Mouse (Mus musculus) lung, embryonic 14.5 days (tissue): Measurements from ENCODE around the gene Agxt. TPM values are rescaled to one million over a fixed set of nuclear protein-coding genes. Genes with fewer than 3 reads are reported as not detected.

Source experiments
- ATAC-seq: fragments of 200-750 bp; cut with Nextera tagmentation; 2 replicates; pipeline ENCODE4 v1.8.0; 2017; ENCODE audit warnings: mild to moderate bottlenecking, moderate TSS enrichment, moderate library complexity; ENCODE audit not compliant: insufficient read depth
- DNase-seq: peaks from one replicate; pipeline ENCODE4 v3.0.0-alpha.2; 2015
- H3K27ac ChIP-seq: fragments of 300-500 bp; sonication (generic); 2 replicates; pipeline ENCODE4 v1.5.1; 2014; ENCODE audit warnings: low read depth, mild to moderate bottlenecking, moderate library complexity
- H3K27me3 ChIP-seq: fragments of 300-500 bp; sonication (generic); 2 replicates; pipeline ENCODE4 v1.6.1; 2014; ENCODE audit warnings: low read length, control low read depth; ENCODE audit not compliant: insufficient read depth
- H3K36me3 ChIP-seq: fragments of 300-500 bp; sonication (generic); 2 replicates; pipeline ENCODE4 v1.6.1; 2014; ENCODE audit warnings: control low read depth; ENCODE audit not compliant: insufficient read depth
- H3K4me1 ChIP-seq: fragments of 300-500 bp; sonication (generic); 2 replicates; pipeline ENCODE4 v1.6.1; 2014; ENCODE audit warnings: antibody characterized with exemption, control low read depth; ENCODE audit not compliant: insufficient read depth
- H3K4me2 ChIP-seq: fragments of 300-500 bp; sonication (generic); 2 replicates; pipeline ENCODE4 v1.6.1; 2014; ENCODE audit warnings: mild to moderate bottlenecking
- H3K4me3 ChIP-seq: fragments of 300-500 bp; sonication (generic); 2 replicates; pipeline ENCODE4 v1.5.1; 2014; ENCODE audit warnings: low read depth, low read length
- H3K9ac ChIP-seq: fragments of 300-500 bp; sonication (generic); 2 replicates; pipeline ENCODE4 v1.6.1; 2014
- H3K9me3 ChIP-seq: fragments of 300-500 bp; sonication (generic); 2 replicates; pipeline ENCODE4 v1.6.1; 2016; ENCODE audit warnings: low read depth, low read length, control low read depth
- CTCF ChIP-seq: IDR thresholded peaks from 2 replicates; pipeline ENCODE4 v1.5.1; 2016; ENCODE audit warnings: antibody characterized with exemption, low read depth
- WGBS: fragments of 180-500 bp; shearing (Covaris S2); extraction: QIAGEN DNeasy Blood & Tissue Kit; methylation state at CpG from one replicate; pipeline ENCODE4 v1.1.7; 2014; 5-methylcytosine and 5-hydroxymethylcytosine counted together
- polyA plus RNA-seq: library from polyadenylated mRNA; unstranded; fragments of >200 nt; fragmentation: Nextera tagmentation; extraction: Ambion mirVana; gene quantifications from 2 replicates; pipeline ENCODE4 v1.2.1, GENCODE M21; 2014

Gene Agxt
- polyA plus RNA-seq, 1 experiment from 2014 or later, result not detected

- TF ChIP-seq CTCF, result no peak
- no peak overlapping the region for H3K4me3 ChIP-seq
- DNase-seq (peak; percentile 22), ATAC-seq (0 out of 2 replicates have a peak, but pooled peaks have one; percentile 28)
- 66% methylated on average over 10 of the region's 10 CpGs for WGBS
- no peak overlapping the region for H3K4me2 ChIP-seq
- no peaks in the 10 kb centered on the region for H3K9me3 ChIP-seq
- H3K27ac ChIP-seq, result no peak overlapping the region; the same call in 1 of the 2 replicates
- H3K9ac ChIP-seq, result no peak overlapping the region
- H3K4me1 ChIP-seq, result peaks cover 6% of the 10 kb centered on the region
- no peaks in the 10 kb centered on the region for H3K27me3 ChIP-seq
- no peaks in the 10 kb centered on the region for H3K36me3 ChIP-seq
These were observed 26.9 kb downstream of the Agxt start for GRCm38 (mm10) chr1:93161921-93162320.

GRCm38 (mm10) chr1:93162588-93162987 is 27.5 kb downstream of the Agxt start:
- H3K9ac ChIP-seq, result no peak overlapping the region
- WGBS, result 70% methylated on average over 7 of the region's 7 CpGs
- ATAC-seq (no peak), DNase-seq (no peak)
- H3K9me3 ChIP-seq, result no peaks in the 10 kb centered on the region
- TF ChIP-seq CTCF, result no peak
- H3K27me3 ChIP-seq, result no peaks in the 10 kb centered on the region
- H3K36me3 ChIP-seq, result no peaks in the 10 kb centered on the region
- no peak overlapping the region for H3K4me3 ChIP-seq
- H3K27ac ChIP-seq, result no peak overlapping the region
- H3K4me1 ChIP-seq, result peaks cover 6% of the 10 kb centered on the region
- no peak overlapping the region for H3K4me2 ChIP-seq

- Histone ChIP-seq H3K36me3 (no peaks in the 10 kb centered on the region), H3K9ac (no peak overlapping the region), H3K9me3 (no peaks in the 10 kb centered on the region), H3K27ac (no peak overlapping the region), H3K4me3 (no peak overlapping the region), H3K27me3 (no peaks in the 10 kb centered on the region), H3K4me2 (no peak overlapping the region), H3K4me1 (peaks cover 3% of the 10 kb centered on the region; the same call in 1 of the 2 replicates)
- 69% methylated on average over 9 of the region's 9 CpGs for WGBS
- no peak for TF ChIP-seq CTCF
- DNase-seq (no peak), ATAC-seq (no peak)
These were observed 30.4 kb downstream of the Agxt start for GRCm38 (mm10) chr1:93165447-93165846.

- no peaks in the 10 kb centered on the region for H3K9me3 ChIP-seq
- H3K4me3 ChIP-seq, result no peak overlapping the region
- no peak overlapping the region for H3K27ac ChIP-seq
- peak; percentile 47; the same call in 1 of the 2 replicates for ATAC-seq
- H3K4me2 ChIP-seq, result no peak overlapping the region
- H3K36me3 ChIP-seq, result no peaks in the 10 kb centered on the region
- WGBS, result 72% methylated on average over 11 of the region's 11 CpGs
- H3K4me1 ChIP-seq, result no peaks in the 10 kb centered on the region
- H3K27me3 ChIP-seq, result no peaks in the 10 kb centered on the region
- no peak overlapping the region for H3K9ac ChIP-seq
- TF ChIP-seq CTCF, result no peak
- DNase-seq, result no peak
These were observed 31.5 kb downstream of the Agxt start for GRCm38 (mm10) chr1:93166346-93167079.

- Histone ChIP-seq H3K36me3 (no peaks in the 10 kb centered on the region), H3K27me3 (no peaks in the 10 kb centered on the region), H3K4me2 (0 out of 2 replicates have a peak within 1 kb of the TSS, but pooled peaks have one; percentile 7), H3K9ac (no peak within 1 kb of the TSS), H3K9me3 (no peaks in the 10 kb centered on the region), H3K27ac (no peak within 1 kb of the TSS), H3K4me1 (no peaks in the 10 kb centered on the region), H3K4me3 (no peak within 1 kb of the TSS)
- peak; percentile 54 for DNase-seq
- TF ChIP-seq CTCF, result no peak
- WGBS, result 38% methylated on average over 10 of the region's 10 CpGs
- peak; percentile 33; the same call in 1 of the 2 replicates for ATAC-seq
These were observed 33.3 kb downstream of the Agxt start, which contains the start of gene Crocc2 for GRCm38 (mm10) chr1:93168295-93168775. TSS of gene Crocc2 (plus strand) at chr1:93168725.

GRCm38 (mm10) chr1:93173665-93174064 is 38.6 kb downstream of the Agxt start:
- peaks cover 16% of the 10 kb centered on the region for H3K4me1 ChIP-seq
- no peak for TF ChIP-seq CTCF
- WGBS, result 57% methylated on average over 4 of the region's 4 CpGs
- no peak overlapping the region for H3K27ac ChIP-seq
- no peaks in the 10 kb centered on the region for H3K27me3 ChIP-seq
- no peak overlapping the region for H3K9ac ChIP-seq
- no peaks in the 10 kb centered on the region for H3K36me3 ChIP-seq
- no peak overlapping the region for H3K4me2 ChIP-seq
- no peak overlapping the region for H3K4me3 ChIP-seq
- DNase-seq (no peak), ATAC-seq (no peak)
- H3K9me3 ChIP-seq, result no peaks in the 10 kb centered on the region

GRCm38 (mm10) chr1:93174399-93174798 is 39.4 kb downstream of the Agxt start:
- DNase-seq (peak; percentile 98), ATAC-seq (peak; percentile 66)
- H3K4me2 ChIP-seq, result no peak overlapping the region
- no peak overlapping the region for H3K27ac ChIP-seq
- no peak overlapping the region for H3K4me3 ChIP-seq
- H3K9me3 ChIP-seq, result no peaks in the 10 kb centered on the region
- no peak overlapping the region for H3K9ac ChIP-seq
- TF ChIP-seq CTCF, result peak; percentile 100
- H3K27me3 ChIP-seq, result no peaks in the 10 kb centered on the region
- under 1% methylated on average over 4 of the region's 4 CpGs for WGBS
- no peaks in the 10 kb centered on the region for H3K36me3 ChIP-seq
- peaks cover 16% of the 10 kb centered on the region for H3K4me1 ChIP-seq
